Mouse (Mus musculus): ENCODE data around the gene P3h4.

Gene P3h4

DNA sequence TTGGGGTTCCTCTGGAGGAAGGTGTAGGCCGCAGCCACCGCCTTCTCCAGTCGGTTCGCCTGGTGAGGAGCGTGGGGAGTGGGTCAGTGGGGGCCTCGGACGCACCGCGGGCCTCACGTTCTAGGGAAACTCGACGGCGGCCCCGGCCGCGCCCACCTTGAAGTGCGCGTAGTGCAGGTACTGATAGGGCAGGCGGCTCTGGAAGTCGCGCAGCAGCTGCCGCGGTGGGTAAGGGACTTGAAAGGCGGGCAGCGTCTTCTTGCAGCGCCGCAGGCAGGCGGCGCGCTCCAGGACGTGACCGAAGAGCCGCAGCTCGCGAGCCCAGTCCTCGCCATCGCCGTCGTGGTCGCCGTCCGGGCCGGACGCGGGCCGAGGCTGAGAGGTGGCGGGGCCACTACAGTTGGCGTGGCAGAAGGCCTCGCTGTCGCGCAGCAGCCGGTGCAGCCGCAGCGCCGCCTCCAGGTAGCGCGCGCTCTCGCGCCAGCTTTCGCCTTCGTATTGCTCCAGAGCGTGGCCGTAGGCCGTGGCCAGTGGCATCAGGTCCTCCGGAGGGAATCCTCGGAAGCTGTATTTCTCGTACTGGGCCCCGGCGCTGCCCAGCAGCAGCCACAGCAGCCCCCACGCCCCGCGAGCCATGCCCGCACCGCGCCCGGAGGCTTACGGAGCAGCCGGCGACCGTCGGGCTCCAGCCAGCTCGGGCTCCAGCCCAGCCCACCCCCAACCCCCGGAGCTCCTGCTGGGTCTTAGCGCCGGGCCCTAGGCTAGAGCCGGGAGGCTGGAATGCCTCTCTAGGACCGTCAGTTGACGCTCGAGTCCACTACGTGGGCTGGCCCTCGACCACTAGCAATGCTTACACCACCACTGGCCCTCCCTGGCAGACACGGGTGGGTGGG, at the start of gene P3h4:
Gene P3h4, minus strand, starts transcription at position 816 of the 893 bp plus-strand sequence.
- peak; percentile 72 for DNase-seq

DNA sequence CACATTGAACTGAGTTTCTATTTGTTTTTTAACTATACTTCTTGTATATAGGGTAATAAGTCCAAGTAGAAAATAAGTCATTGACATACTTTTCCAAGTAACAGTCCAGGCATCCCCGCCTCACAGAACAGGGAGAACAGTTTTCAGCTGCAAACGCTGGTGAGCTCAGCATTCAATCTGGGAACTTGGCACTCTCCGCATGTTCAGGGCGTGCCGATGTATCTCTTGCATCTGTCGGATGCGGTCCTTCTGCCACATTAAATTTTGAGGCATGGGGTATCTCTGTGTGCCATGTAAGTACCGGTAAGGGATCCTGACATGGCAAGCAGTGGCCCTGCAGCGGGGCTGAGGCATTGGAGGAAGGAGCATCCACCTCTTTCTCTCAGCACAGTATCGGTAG, 48.1 kb upstream of the P3h4 start:
- DNase-seq: no peak

DNA sequence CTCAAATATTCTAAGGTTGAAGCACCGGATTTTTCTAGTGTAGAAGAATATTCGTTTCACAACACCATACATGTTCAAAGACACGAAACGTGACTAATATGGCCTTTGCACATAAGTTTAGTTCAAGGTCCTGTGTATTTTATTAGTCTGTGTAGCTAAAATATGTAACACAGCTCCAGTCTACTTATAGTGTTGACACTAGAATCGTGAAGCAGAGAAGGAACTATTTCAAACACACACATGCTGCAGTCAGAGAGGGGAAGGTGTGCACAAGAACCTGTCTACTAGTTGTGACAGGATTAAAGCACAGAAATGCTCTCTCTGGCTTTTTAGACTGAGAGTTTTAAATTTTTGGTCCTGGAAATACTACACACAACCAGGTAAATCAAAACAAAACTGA, 43.1 kb upstream of the P3h4 start:
- no peak for DNase-seq

DNA sequence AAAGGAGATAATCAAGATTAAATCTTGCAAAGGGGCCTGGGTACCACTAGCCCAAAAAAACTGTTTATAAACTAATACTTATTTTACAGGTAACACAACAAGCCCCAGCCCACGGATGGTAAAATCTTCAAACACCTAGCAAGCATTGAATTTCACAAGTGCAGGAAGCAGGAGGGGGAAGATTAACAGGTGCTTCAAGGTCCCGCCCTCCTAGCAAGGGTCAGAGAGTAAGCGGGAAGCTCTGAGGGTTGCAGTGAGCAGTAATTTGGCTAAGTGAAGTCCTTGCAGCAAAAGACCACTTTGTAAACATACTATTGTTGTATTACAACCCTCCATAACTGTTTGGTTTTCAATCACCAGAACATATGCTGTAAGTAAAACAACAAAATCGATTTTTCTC, 42.6 kb upstream of the P3h4 start:
- no peak for DNase-seq

DNA sequence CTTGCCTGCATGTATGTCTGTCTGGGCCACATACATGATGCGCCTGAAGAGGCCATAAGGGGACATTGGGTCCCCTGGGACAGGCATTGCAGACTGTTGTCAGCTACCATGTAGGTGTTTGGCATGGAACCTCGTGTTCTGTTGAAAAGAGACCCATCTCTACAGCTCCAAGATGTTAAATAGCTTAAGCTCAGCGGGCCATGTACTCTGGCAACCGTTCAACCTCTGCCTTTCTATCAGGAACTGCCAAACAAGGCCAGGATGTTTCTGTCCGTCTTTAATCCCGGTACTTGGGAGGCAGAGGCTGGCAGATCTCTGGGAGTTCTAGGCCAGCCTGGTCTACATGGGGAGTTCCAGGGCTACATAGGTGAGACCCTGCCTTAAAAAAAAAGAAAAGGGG, 28.0 kb upstream of the P3h4 start:
- no peak for DNase-seq

DNA sequence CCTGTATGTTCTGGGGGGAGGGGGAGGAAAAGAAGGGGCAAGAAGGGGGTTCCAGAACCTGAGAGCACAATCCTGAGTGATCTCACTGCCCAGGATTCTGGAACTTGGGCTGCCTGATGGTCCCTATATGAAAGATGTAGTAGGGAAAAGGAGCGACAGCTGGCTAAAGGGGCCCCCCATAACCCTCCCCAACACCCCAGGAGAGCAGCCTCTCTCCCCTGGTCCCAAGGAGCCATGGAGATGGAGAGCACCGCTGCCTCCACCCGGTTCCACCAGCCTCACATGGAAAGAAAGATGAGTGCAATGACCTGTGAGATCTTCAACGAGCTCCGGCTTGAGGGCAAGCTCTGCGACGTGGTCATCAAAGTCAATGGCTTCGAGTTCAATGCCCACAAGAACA, 27.2 kb upstream of the P3h4 start, which contains the start of the genes Nt5c3b and Klhl10:
Gene Nt5c3b, minus strand, starts transcription at position 12 of the 400 bp plus-strand sequence.
Gene Klhl10, plus strand, starts transcription at position 121 of the 400 bp plus-strand sequence.
- DNase-seq: no peak

DNA sequence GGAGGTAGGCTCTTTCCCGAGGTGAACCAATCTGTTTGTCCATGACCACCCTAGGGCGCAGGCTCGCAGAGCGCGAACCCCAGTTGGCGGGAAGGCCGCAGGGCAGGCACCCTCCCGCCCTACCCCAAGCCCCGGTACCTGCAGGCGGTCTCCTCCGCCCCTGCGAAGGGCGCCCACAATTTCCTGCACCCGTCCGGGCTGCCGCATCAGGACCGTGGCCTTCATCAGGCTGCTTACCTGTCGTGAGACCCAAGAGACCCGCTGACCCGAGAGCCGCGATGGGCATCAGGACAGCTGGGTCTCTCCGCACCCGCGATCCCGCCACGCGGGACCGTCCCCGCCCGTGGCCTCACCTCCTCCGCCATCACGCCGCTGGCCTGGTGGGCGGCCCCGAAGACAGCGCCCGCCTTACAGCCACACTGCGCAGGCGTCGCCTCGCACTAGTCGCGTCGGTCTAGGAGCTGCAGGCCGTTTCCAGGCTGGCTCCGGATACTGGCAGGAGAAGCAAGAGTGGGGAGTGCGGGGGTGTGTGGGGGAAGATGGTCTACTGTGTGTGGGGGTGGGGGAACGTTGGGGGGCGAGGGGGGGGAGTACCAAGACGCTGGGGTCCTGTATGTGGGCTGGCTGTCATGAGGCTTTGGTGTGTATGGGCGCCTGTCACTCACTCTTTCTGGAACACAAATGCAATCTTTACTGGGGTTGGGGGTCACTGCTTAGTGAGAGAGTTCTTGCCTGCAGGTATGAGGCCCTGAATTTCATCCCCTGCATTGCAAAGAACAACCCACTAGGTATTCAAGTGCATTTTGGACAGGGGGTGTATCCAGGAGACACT, 26.3 kb upstream of the P3h4 start:
- DNase-seq: peak; percentile 84

DNA sequence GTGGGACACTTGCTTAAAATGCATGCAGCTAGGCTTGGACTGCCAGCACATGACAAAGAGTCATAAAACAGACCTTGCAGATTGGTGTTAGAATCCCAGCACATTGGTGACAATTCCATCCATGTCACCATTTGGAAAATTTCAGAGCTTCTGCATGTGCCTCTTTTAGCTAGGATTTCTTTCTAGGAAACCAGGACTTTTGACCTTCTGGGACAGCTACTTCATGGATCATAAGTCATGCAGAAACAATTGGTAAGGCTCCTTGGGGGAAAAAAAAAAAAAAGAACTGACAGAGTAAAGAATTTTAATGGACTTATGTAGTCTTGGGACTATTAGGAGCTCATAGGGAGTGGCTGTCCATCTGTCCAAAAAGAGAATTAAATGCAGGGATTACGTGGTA, 23.3 kb upstream of the P3h4 start:
- DNase-seq: no peak

DNA sequence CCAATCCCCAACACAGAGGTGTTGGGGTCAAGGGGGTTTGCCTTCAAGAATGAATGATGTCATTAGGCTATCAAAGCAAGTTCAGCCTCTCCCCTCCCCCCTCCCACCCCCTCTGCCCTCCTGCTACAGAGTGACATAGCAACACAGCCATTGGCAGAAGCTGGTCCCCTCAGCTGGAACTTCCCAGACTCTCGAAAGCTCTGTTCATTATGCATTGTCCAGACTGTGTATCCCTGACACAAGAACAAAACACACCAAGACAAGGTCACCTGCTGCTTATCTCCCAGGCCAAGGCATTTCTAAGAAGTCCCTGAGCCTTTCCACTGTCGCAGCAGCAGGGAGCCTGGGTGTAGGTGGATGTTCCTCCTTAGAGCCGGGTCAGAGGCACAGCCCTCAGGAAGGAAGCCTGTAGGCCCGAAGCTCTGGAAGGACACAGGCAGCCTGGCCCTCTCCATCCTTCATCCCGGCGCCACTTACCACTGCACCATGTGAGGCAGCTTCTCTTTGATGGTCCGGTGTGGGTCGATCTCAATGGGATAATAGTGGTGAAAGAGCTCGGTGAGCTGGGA, 21.1 kb upstream of the P3h4 start:
- no peak for DNase-seq

DNA sequence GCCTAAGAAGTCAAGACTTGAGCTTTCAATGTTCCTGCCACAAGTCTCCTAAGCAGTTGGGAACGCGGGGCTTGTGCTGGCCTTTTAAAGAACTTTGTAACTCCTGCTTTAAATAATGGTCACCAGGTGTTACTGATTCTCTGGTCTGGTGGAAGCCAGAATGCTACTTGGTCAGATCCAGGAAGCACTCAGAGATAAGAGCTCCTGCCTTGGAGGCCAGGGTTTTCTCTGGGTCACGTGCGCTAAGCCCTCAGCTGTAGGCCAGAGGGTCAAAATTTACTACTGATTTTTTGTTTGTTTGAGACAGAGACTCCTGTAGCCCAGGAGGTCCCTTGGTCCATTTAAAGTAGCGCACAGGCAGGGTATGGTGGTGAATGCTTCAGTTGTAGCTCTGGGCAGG, 17.4 kb upstream of the P3h4 start:
- DNase-seq: no peak

DNA sequence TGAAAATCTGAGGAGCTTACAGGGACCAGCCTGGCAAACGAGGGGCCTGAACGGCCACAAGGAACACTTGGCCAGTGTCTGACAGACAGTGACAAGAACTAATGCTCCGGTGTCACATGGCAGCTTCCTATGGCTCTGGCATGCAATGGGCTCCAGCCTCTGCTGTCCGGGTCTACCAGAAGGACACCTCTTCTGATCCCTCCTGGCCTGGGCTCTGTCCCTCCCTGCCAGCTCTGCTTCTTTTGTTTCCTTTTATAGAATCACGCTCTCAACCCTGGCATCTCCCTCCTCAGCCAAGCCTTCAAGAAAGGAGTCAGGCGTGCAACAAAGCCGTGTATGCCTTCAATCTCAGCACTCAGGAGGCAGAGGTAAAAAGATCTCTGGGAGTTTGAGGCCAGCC, 15.4 kb upstream of the P3h4 start:
- no peak for DNase-seq

DNA sequence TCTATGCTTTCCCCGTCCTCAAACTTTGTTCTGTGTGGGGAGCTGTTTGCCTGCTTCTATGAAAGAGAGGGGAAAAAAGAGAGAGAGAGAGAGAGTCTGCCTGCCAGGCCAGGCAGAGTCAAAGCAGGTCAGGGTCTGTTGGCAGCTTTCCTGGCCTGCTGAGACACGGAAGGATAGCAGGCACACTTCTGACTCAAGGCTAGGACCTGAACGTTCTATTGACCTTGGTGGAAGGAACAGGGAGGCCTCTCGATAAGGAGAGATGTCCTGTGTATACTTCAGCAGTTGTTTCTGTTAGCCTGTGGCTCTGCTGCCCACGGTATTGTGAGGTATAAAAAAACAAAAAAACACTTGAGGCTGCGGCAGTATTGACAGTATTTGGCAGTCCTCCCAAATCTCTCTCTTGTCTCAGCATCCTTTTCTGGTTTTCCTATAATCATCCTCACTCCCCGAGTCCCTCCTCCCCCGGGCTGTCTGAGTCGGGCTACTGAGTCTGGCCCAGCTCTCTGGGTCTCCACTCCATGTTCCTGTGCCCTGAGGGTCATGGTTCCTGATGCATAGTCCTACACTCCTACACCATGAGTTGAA, 14.1 kb upstream of the P3h4 start:
- no peak for DNase-seq

DNA sequence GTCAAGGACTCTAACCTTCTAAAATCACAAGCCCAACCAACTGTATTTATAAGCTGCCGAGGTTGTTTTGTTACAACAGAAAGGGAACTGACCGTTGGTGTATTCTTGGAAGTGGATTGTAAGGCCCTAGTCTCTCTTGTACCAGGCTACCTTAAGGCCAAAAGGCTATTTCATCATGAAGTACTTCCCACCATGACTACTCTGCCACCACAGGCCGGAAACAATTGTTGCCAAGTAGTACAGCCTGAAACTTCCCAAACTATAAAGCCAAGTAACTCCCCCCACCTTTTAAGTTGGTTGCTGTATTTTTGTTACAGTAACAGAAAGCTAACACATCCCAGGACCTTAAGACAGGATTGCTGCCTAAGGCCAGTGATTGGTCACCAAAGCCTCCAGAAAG, 12.2 kb upstream of the P3h4 start:
- no peak for DNase-seq

DNA sequence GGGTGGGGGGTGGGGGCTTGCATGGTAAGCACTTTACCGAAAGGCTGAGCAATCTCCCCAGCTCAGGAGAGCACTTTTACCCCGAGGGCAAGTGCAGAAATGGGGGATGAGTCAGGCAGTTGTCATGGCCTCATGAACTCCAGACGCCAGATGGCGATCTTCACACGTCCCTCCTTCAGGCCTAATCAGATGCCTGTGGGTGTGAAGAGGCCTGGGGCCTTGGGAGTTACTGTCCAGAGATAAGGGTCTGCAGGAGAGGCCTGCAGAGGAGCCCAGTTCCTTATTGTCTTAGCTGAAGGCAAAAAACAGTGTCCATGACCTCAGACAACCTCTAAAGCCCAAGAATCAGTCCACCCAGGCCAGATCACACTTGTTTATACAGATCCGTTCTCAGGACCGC, 11.2 kb upstream of the P3h4 start:
- peak; percentile 68 for DNase-seq

DNA sequence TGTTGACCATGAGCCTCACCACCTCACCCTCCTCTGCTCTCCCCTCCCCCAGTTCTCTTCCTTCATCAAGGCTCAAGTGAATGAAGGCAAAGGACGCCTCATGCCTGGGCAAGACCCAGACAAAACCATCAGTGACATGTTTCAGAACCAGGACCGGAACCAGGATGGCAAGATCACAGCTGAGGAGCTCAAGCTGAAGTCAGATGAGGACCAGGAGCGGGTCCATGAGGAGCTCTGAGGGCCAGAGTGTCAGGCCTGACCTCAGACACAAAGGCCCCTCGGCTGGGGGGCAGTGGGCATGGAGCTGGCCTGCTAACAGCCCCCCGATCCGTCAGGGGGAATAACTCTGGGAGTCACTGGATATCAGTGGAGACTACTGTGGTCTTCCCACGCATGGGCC, 9.2 kb upstream of the P3h4 start:
- DNase-seq: no peak

DNA sequence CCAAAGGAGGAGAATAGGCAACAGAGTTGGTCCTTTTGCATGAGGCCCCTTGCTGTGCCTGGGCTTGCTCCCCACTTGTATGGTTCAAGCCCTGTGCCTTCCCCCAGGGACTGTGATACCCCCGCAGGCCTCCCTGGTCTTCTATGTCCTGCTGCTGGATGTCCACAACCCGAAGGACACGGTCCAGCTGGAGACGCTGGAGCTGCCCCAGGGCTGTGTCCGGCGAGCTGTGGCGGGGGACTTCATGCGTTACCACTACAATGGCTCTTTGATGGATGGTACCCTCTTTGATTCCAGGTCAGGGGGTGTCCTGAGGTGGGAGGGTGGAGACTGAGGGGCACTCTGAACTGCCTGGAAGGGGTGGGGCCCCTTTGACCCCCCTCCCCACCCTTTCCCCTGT, 6.9 kb upstream of the P3h4 start:
- no peak for DNase-seq

DNA sequence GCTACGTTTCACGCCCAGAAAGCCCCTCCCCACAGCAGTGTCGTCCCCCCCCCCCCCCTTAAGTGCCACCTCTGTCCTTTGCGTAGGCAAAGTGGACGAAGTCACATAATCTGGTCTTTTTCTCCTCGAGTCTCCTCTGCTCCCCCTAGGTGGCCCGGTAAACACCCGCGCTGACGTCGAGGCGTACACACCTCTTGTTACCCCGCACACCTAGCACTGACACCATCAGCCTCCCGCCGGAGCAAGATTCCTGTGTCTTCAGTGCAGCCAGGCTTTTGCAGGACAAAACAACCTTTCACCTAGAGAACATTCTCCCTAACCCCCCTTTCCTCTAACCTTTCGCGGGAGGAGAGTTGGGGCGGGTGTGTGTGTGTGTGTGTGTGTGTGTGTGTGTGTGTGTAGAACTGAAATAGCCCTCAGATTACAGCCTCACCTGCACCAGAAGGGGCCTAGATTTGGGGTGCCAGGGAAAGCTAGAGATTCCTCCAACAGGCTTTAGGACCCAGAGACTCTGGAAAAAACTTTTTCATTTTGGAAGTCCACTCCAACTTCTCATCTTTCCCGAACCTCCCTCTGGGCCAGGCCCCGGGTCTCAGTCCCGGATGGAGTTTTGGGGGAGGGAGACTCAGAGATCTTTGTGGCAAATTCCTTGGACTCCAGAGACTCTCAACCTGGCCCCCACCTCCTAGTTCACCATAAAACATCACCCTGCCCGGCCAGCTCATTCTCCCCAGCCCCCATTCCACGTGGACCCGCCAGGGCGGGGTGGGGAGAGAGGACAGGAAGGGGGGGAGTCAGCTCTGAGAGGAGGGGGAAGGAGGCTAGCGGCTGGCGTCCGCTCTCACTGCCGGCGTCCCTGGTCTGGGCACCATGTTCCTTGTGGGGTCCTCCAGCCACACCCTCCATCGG, 532 bp upstream of the P3h4 start, which contains the start of gene Fkbp10:
Gene Fkbp10, plus strand, starts transcription at position 784 of the 909 bp plus-strand sequence.
- peak; percentile 58 for DNase-seq

DNA sequence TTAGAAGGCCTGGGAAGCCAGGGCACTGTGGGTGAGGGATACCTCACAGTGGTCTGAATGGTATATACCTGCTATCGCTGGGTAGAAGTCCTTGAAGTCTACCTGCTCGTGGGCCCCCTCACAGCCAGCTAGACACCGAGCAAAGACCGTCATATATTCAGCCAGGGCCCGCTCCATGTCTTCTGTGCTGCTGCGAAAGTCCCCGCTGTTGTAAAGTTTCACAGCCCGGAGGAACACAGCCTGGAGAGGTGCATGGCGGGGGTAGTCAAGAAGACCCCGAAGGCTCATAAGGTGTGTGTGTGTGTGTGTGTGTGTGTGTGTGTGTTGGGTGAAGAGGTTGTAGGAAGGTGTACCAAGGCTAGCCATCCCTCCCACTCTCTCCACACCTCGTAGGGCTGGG, 1.1 kb downstream of the P3h4 start:
- no peak for DNase-seq

DNA sequence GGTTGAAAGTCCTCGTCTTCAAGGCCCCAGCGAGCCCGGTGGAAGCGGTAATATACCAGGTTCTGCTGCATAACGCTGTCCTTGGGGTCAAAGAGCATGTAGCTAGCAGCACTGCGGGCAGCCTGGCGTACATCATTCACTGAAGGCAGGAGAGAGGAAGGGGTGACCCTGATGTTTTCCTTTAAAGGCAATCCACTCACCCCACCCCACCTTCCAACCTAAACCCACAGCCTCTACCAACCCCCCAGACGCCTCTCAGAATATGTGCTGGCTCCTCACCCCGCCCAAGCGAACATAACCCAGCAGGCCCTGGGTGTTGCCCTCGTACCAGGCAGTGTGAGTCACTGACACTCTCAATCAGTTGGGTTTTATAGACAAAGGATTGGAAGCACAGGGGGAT, 2.9 kb downstream of the P3h4 start:
- no peak for DNase-seq

DNA sequence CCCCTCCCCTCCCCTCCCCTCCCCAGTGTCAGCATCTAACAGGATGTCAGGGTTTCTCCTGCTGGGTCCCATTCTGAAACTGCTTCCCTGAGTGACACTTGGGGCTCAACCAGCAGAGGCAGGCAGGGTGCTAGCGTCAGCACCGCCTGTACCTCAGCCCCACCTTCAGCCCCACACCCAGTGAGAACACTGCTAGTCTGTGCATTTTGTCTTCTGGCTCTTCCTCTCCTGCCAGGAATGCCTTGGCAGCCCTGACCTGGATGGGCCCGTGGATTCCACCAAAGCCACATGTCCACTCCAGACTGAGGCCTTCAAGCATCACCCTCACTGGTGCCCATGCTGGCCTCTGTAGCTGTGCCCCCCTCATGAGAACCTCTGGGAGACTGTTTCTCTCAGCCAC, 5.0 kb downstream of the P3h4 start:
- DNase-seq: no peak

DNA sequence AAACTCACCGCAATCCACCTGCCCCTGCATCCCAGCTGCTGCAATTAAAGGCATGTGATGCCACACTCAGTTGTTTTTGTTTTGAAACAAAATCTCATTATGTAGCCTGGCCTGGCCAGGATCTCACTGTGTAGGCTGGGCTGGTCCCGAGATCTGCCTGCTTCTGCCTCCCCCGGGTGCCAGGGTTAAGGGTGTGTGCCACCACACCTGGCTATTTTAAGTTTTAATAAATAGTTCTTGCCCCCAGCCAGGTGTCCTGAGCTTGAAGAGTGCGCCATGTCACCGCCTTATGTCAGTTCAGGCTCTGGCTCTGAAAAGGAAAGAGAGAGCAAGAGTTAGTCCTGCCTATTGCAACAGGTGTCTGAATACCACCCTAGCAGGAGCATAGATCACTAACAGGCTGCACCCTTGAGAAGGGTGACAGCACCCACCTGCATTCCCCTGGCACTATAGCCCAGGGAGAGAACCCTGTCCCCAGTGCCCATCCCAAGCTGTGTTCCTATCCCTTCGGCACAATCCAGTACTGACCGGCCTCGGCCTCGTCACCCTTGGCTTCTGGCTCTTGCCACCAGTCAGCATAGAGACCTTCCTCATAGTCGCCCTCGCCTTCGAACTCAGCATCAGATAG, 5.7 kb downstream of the P3h4 start:
- no peak for DNase-seq

All from liver (tissue).